Mouse (Mus musculus) kidney, postnatal 0 days (tissue): ENCODE results near the gene Fam114a2. TPM values are rescaled to one million over a fixed set of nuclear protein-coding genes. Genes with fewer than 3 reads are reported as not detected.

Source experiments
- ATAC-seq: fragments of 200-750 bp; cut with Nextera tagmentation; replicated peaks from 2 replicates; pipeline ENCODE4 v1.8.0; 2017; ENCODE audit warnings: low read depth, moderate number of reproducible peaks, moderate TSS enrichment, moderate library complexity; ENCODE audit not compliant: low FRiP score
- DNase-seq: peaks from one replicate; pipeline ENCODE4 v3.0.0-alpha.2; 2016; ENCODE audit warnings: low spot score
- H3K27ac ChIP-seq: fragments of 300-500 bp; sonication (generic); 2 replicates; pipeline ENCODE4 v1.5.1; 2014; ENCODE audit warnings: mild to moderate bottlenecking
- H3K27me3 ChIP-seq: fragments of 300-500 bp; sonication (generic); 2 replicates; pipeline ENCODE4 v1.6.1; 2014; ENCODE audit warnings: low read length, mixed read lengths; ENCODE audit not compliant: insufficient read depth
- H3K36me3 ChIP-seq: fragments of 300-500 bp; sonication (generic); 2 replicates; pipeline ENCODE4 v1.6.1; 2014; ENCODE audit warnings: low read length, mixed read lengths; ENCODE audit not compliant: insufficient read depth
- H3K4me1 ChIP-seq: fragments of 300-500 bp; sonication (generic); replicated peaks from 2 replicates; pipeline ENCODE4 v1.6.1; 2014; ENCODE audit warnings: antibody characterized with exemption, low read length, mixed read lengths; ENCODE audit not compliant: insufficient read depth
- H3K4me2 ChIP-seq: fragments of 300-500 bp; sonication (generic); 2 replicates; pipeline ENCODE4 v1.6.1; 2014; ENCODE audit warnings: mild to moderate bottlenecking, low read length, moderate library complexity, mixed read lengths
- H3K4me3 ChIP-seq: fragments of 300-500 bp; sonication (generic); replicated peaks from 2 replicates; pipeline ENCODE4 v1.5.1; 2014; ENCODE audit warnings: low read depth, low read length
- H3K9ac ChIP-seq: fragments of 300-500 bp; sonication (generic); 2 replicates; pipeline ENCODE4 v1.6.1; 2014; ENCODE audit warnings: low read depth, low read length
- H3K9me3 ChIP-seq: fragments of 300-500 bp; sonication (generic); replicated peaks from 2 replicates; pipeline ENCODE4 v1.6.1; 2016; ENCODE audit warnings: low read length, inconsistent platforms, mixed read lengths
- CTCF ChIP-seq: IDR thresholded peaks from 2 replicates; pipeline ENCODE4 v1.5.1; 2016; ENCODE audit warnings: antibody characterized with exemption, low read depth, mild to moderate bottlenecking, moderate library complexity
- WGBS: fragments of 180-500 bp; shearing (Covaris S2); extraction: QIAGEN DNeasy Blood & Tissue Kit; methylation state at CpG from one replicate; pipeline ENCODE4 v1.1.7; 2014; 5-methylcytosine and 5-hydroxymethylcytosine counted together
- polyA plus RNA-seq: library from polyadenylated mRNA; unstranded; fragments of >200 nt; fragmentation: Nextera tagmentation; extraction: Ambion mirVana; gene quantifications from 2 replicates; pipeline ENCODE4 v1.2.1, GENCODE M21; 2015

The Fam114a2 gene
- polyA plus RNA-seq, 1 experiment from 2014 or later: 70.1 TPM

DNA sequence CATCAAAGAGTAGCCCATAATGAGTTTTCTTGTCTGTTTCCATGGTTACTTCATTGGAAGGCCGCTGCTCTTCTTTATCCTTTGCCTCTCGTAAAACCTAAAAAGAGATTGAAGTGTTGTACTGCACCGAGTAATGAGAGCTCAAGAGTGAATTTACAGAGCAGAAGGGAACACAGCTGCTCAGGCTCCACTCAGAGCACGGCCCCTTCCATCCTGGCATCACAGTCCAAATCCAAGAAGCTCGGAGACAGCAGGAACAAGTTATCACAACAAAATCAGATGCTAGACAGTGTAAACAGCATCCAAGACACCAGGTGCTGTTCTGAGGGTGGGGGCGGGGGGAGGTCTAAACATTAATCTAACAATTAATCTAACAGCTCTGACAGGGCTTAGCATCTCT lies 11.5 kb downstream of the Fam114a2 start:
- no peak overlapping the region for H3K4me3 ChIP-seq
- ATAC-seq: no peak
- H3K9ac ChIP-seq: no peak overlapping the region
- peaks cover 62% of the 10 kb centered on the region for H3K36me3 ChIP-seq
- TF ChIP-seq CTCF: no peak
- H3K4me2 ChIP-seq: no peak overlapping the region
- H3K4me1 ChIP-seq: no peaks in the 10 kb centered on the region
- WGBS: 58% methylated on average over 6 of the region's 6 CpGs
- H3K9me3 ChIP-seq: no peaks in the 10 kb centered on the region
- DNase-seq: no peak
- H3K27ac ChIP-seq: no peak overlapping the region
- H3K27me3 ChIP-seq: no peaks in the 10 kb centered on the region

DNA sequence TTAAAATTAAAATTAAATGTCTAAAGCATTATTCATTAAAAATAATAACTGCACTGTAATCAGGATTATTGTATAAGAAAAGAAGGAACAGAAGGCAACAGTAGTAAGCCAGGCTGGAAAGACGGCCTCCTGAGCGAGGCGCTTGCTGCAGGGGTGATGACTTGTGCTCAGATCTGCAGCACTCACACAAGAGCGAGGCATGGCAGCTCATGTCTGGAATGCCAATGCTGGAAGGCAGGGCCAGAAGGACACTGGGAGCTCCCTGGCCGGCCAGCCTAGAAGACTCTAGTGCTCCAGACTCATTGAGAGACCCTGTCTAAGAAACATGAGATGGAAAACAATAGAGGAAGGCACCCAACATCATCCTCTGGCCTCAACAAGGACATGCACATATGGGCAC lies 15.3 kb downstream of the Fam114a2 start:
- TF ChIP-seq CTCF: no peak
- H3K27me3 ChIP-seq: no peaks in the 10 kb centered on the region
- no peak overlapping the region for H3K4me2 ChIP-seq
- 94% methylated on average over 5 of the region's 5 CpGs for WGBS
- H3K9me3 ChIP-seq: no peaks in the 10 kb centered on the region
- H3K27ac ChIP-seq: no peak overlapping the region
- ATAC-seq (no peak), DNase-seq (no peak)
- no peaks in the 10 kb centered on the region for H3K4me1 ChIP-seq
- H3K9ac ChIP-seq: no peak overlapping the region
- no peak overlapping the region for H3K4me3 ChIP-seq
- peaks cover 54% of the 10 kb centered on the region for H3K36me3 ChIP-seq

DNA sequence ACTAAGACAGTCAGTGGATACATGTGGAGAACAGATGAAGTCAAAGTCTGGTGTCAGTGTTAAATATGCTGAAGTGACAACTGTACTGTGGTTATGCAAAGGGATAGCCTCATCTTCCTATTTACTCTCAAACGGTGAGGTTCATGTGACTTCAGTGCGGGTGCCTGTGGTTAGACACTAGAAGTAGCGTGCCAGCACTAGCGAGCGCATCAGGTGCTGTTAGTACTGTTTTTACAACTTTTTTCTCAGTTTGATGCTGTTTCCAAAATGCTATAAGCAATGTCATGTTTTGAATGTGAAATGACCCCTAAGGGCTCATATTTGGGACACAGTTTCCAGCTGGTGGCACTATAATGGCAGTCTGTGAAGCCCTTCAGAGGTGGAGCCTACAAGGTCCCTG lies 20.2 kb downstream of the Fam114a2 start:
- ATAC-seq (no peak), DNase-seq (no peak)
- no peak overlapping the region for H3K4me3 ChIP-seq
- no peak overlapping the region for H3K4me2 ChIP-seq
- WGBS: 89% methylated on average over 5 of the region's 5 CpGs
- H3K36me3 ChIP-seq: peaks cover 38% of the 10 kb centered on the region
- H3K27me3 ChIP-seq: no peaks in the 10 kb centered on the region
- H3K9me3 ChIP-seq: no peaks in the 10 kb centered on the region
- H3K27ac ChIP-seq: no peak overlapping the region
- H3K4me1 ChIP-seq: no peaks in the 10 kb centered on the region
- no peak overlapping the region for H3K9ac ChIP-seq
- no peak for TF ChIP-seq CTCF

DNA sequence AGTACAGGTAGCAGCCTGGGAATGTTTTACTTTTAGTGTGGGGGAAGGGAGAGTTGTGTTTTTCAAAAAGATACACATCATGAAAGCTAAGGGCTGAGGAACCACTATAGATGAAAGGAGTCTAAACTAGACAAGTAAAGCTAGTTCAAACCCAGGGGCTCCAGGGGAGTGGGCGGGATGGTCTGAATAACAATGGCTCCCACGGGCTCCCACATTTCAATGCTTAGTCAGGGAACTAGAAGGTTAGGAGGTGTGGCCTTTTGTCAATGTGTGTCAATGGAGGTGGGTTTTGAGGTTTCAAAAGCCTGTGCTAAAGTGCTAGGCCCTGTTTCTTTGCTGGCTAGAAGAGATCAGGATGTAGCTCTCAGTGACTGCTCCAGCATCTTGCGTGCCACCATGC lies 20.7 kb downstream of the Fam114a2 start:
- Histone ChIP-seq H3K27me3 (no peaks in the 10 kb centered on the region), H3K4me1 (no peaks in the 10 kb centered on the region), H3K36me3 (peaks cover 36% of the 10 kb centered on the region), H3K4me3 (no peak overlapping the region), H3K27ac (no peak overlapping the region), H3K9me3 (no peaks in the 10 kb centered on the region), H3K4me2 (no peak overlapping the region), H3K9ac (no peak overlapping the region)
- no peak for DNase-seq
- TF ChIP-seq CTCF: no peak
- WGBS: 71% methylated on average over 3 of the region's 3 CpGs
- ATAC-seq: no peak

DNA sequence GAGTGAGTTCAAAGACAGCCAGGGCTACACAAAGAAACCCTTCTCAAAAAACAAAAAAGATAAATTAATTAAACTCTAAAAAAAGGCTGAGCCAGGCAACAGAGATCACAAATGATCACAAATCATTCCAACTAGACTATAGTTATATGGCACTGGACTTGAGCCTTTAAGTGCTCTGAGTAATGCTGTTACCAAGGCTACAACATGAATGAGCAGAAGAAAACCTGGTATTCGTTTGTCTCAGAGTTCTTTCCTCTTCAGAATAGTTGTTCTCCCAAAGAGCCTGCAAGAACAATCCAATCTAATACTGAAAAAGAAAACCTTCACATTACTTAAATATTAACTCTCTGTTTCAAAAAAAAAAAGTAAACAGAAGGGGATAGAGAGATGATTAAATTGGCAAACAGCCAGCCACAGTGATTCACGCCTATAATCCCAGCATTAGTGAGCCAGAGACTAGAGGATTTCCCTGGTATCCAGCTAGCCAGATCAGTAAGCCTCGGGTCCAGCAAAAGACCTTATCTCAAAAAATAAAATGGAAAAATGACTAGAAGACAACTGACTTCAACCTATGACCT lies 21.9 kb downstream of the Fam114a2 start:
- no peak for ATAC-seq
- WGBS: 71% methylated on average over 3 of the region's 3 CpGs

DNA sequence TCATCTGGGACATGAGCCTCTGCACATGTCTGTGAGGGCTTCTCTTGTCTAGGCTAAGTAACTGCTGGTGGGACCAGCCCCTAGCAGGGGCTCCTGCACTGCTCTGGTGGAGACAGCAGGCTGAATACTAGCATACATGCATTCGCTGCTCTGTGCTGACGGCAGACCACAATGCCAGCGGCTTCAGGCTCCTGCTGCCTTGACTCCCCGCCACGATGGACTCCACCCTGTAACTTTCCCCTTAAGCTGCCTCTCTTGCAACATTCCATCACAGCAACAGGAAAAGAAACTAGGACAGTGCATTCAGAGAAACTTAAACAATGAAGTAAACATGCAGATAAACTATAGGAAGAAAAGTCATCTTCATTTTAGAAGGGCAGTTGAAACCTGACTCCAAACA lies 30.0 kb downstream of the Fam114a2 start:
- H3K9ac ChIP-seq: no peak overlapping the region
- ATAC-seq: no peak
- WGBS: 79% methylated on average over 5 of the region's 5 CpGs

More for the DNA sequence above, 21.9 kb downstream of the Fam114a2 start:
- H3K4me1 ChIP-seq: no peaks in the 10 kb centered on the region
- H3K9ac ChIP-seq: no peak overlapping the region
- peaks cover 44% of the 10 kb centered on the region for H3K36me3 ChIP-seq
- no peaks in the 10 kb centered on the region for H3K9me3 ChIP-seq
- no peak overlapping the region for H3K27ac ChIP-seq
- TF ChIP-seq CTCF: no peak
- no peaks in the 10 kb centered on the region for H3K27me3 ChIP-seq
- no peak overlapping the region for H3K4me3 ChIP-seq
- no peak overlapping the region for H3K4me2 ChIP-seq
- DNase-seq: no peak

DNA sequence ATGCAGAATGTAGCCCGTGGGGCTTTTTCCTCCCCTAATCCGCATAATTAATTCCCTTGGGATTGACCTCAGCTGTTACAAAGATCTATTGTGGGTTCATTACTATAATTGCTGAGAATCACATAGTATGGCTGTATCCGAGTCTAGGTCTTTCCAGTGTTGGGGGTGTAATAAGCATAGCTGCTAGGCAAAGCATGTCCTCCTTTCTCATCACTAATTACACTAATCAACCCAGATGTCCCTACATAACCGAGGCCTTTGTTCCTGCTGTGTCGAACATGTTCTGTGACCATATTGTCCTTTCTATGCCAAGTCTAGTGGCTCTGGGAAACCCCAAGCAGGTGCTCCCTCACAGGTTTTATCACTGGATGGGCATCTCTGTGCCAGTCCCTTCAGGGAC lies 40.3 kb downstream of the Fam114a2 start:
- DNase-seq (no peak), ATAC-seq (no peak)
- H3K27me3 ChIP-seq: no peaks in the 10 kb centered on the region
- peaks cover 21% of the 10 kb centered on the region; the same call in 1 of the 2 replicates for H3K36me3 ChIP-seq
- H3K27ac ChIP-seq: no peak overlapping the region
- no peak for TF ChIP-seq CTCF
- no peak overlapping the region for H3K4me3 ChIP-seq
- WGBS: 87% methylated on average over 5 of the region's 5 CpGs
- no peak overlapping the region for H3K9ac ChIP-seq
- no peak overlapping the region for H3K4me2 ChIP-seq
- H3K4me1 ChIP-seq: no peaks in the 10 kb centered on the region
- no peaks in the 10 kb centered on the region for H3K9me3 ChIP-seq

More for the DNA sequence above, 30.0 kb downstream of the Fam114a2 start:
- H3K4me2 ChIP-seq: no peak overlapping the region
- no peak overlapping the region for H3K27ac ChIP-seq
- peaks cover 61% of the 10 kb centered on the region for H3K36me3 ChIP-seq
- H3K27me3 ChIP-seq: no peaks in the 10 kb centered on the region
- H3K4me3 ChIP-seq: no peak overlapping the region
- no peak for DNase-seq
- no peak for TF ChIP-seq CTCF
- no peaks in the 10 kb centered on the region for H3K4me1 ChIP-seq
- H3K9me3 ChIP-seq: no peaks in the 10 kb centered on the region
